Comparison of ENCODE assay signal across 19 mouse cellular contexts in genomic region chr9:116980801-116981200, GRCm38 (mm10).
DNase-seq lines count a peak whose midpoint lies in the region; ATAC-seq and TF ChIP-seq lines count a peak whose summit lies in the region.
"Had no signal": no experiment of that assay in that cellular context is flagged by ENCODE, and none has a peak within 500 bp of the region (broad histone marks: within the 10 kb centered on the region; RNA-seq: fewer than 3 reads in every experiment).

No protein-coding gene starts in this region.

- no peak for ATAC-seq in heart, embryonic 12.5 days (ENCODE audit: insufficient number of reproducible peaks, low FRiP score)
- ATAC-seq in embryonic facial prominence, embryonic 12.5 days (ENCODE audit: insufficient number of reproducible peaks, insufficient read depth, low FRiP score, low TSS enrichment) = no peak
- ATAC-seq: forebrain, postnatal 0 days had no signal

- 69% methylated on average over 5 of the region's 5 CpGs for WGBS in heart, embryonic 12.5 days
- 75% methylated on average over 5 of the region's 5 CpGs for WGBS in lung, adult 2 months
- 75% methylated on average over 5 of the region's 5 CpGs for WGBS in embryonic facial prominence, embryonic 12.5 days

- H3K4me3 ChIP-seq in heart, embryonic 12.5 days = no peak overlapping the region
- H3K4me3 ChIP-seq in lung, adult 2 months (replicated peaks; ENCODE audit: extremely low read depth, low read depth, low read length) = no peak overlapping the region
- H3K4me3 ChIP-seq in embryonic facial prominence, embryonic 12.5 days = no peak overlapping the region
- H3K4me3 ChIP-seq: forebrain, embryonic 10.5 days; neural tube, embryonic 13.5 days had no signal

- no peak for TF ChIP-seq POLR2A in lung, adult 2 months (IDR thresholded peaks at IDR 0.05; ENCODE audit: borderline replicate concordance, extremely low read depth, low read depth, low read length)

- no peak for TF ChIP-seq CTCF in lung, adult 2 months (IDR thresholded peaks at IDR 0.05; ENCODE audit: insufficient read depth, low read length)

- H3K4me2 ChIP-seq in heart, embryonic 12.5 days = no peak overlapping the region
- H3K4me2 ChIP-seq in embryonic facial prominence, embryonic 12.5 days (replicated peaks) = no peak overlapping the region
- H3K4me2 ChIP-seq: liver, embryonic 11.5 days; midbrain, embryonic 11.5 days; neural tube, embryonic 13.5 days had no signal

- H3K36me3 ChIP-seq in heart, embryonic 12.5 days = peaks cover 14% of the 10 kb centered on the region
- H3K36me3 ChIP-seq in embryonic facial prominence, embryonic 12.5 days = no peaks in the 10 kb centered on the region; the same call in 1 of the 2 replicates
- H3K36me3 ChIP-seq: forebrain, embryonic 10.5 days; neural tube, embryonic 13.5 days had no signal

- no peak overlapping the region for H3K9ac ChIP-seq in heart, embryonic 12.5 days
- no peak overlapping the region for H3K9ac ChIP-seq in embryonic facial prominence, embryonic 12.5 days
- H3K9ac ChIP-seq: forebrain, postnatal 0 days; neural tube, embryonic 13.5 days had no signal

- no peak for DNase-seq in heart, postnatal 14 days
- DNase-seq in lung, adult 2 months = peak; percentile 0
- no peak for DNase-seq in lung, postnatal 25 days (ENCODE audit: low spot score)
- DNase-seq in forelimb bud, embryonic 11.5 days (ENCODE audit: low read depth, low spot score) = peak; percentile 41
- no peak for DNase-seq in kidney, adult 8-10 months
- DNase-seq: B cell, adult 2 months; cerebellum, adult 8-10 months; forebrain, postnatal 0 days; kidney, postnatal 36 days; lung, adult 18-20 months; right cerebral cortex, adult 18-20 months; thymus, adult 2 months had no signal

- intact Hi-C loops in heart, postnatal 14 days (cut with DNase I) = no loop called here

- 0 out of 2 replicates have a peak, but pooled peaks cover 3% of the 10 kb centered on the region for H3K9me3 ChIP-seq in heart, embryonic 12.5 days (replicated peaks)
- H3K9me3 ChIP-seq in embryonic facial prominence, embryonic 12.5 days = no peaks in the 10 kb centered on the region
- H3K9me3 ChIP-seq: forebrain, embryonic 10.5 days; neural tube, embryonic 13.5 days had no signal

- 0 out of 2 replicates have a peak overlapping the region, but pooled peaks have one; percentile 30 for H3K27ac ChIP-seq in heart, embryonic 12.5 days (ENCODE audit: poor library complexity, severe bottlenecking)
- H3K27ac ChIP-seq in embryonic facial prominence, embryonic 12.5 days = peak overlapping the region; percentile 26; the same call in 1 of the 2 replicates
- H3K27ac ChIP-seq: forebrain, embryonic 10.5 days; macrophage; neural tube, embryonic 13.5 days had no signal

- H3K27me3 ChIP-seq in heart, embryonic 12.5 days (replicated peaks) = no peaks in the 10 kb centered on the region
- H3K27me3 ChIP-seq in embryonic facial prominence, embryonic 12.5 days = no peaks in the 10 kb centered on the region
- H3K27me3 ChIP-seq: neural tube, embryonic 13.5 days had no signal

- H3K4me1 ChIP-seq in heart, embryonic 12.5 days (replicated peaks) = peaks cover 9% of the 10 kb centered on the region
- H3K4me1 ChIP-seq in lung, adult 2 months (ENCODE audit: control insufficient read depth, insufficient read depth, low read length) = no peaks in the 10 kb centered on the region
- 0 out of 2 replicates have a peak, but pooled peaks cover 4% of the 10 kb centered on the region for H3K4me1 ChIP-seq in embryonic facial prominence, embryonic 12.5 days
- H3K4me1 ChIP-seq: forebrain, embryonic 10.5 days; neural tube, embryonic 13.5 days had no signal

Comparison
In these comparisons a context has a peak if more than half of its experiments do, and no peak if none do; other contexts are left out.
1. DNase-seq: peak in lung, adult 2 months (single experiment) and forelimb bud, embryonic 11.5 days (single experiment); none in heart, postnatal 14 days (0 of 2), lung, postnatal 25 days (single experiment) and kidney, adult 8-10 months (0 of 2).